Mouse (Mus musculus) ovary, postnatal 10 days (tissue): Measurements from ENCODE around the gene Selenok.

ENCODE experiments used
- DNase-seq: peaks from one replicate; pipeline ENCODE4 v3.0.0; 2022; ENCODE audit warnings: low spot score

Gene Selenok

GRCm38 (mm10) chr14:29968075-29968821 lies at the start of gene Selenok:
Gene Selenok (plus strand): TSS chr14:29968308.
- peak; percentile 70 for DNase-seq

- DNase-seq, result no peak
These were observed 39.1 kb upstream of the Selenok start for GRCm38 (mm10) chr14:29928966-29929365.

- no peak for DNase-seq
These were observed 32.6 kb upstream of the Selenok start for GRCm38 (mm10) chr14:29935516-29935915.

GRCm38 (mm10) chr14:29937466-29937865 lies 30.6 kb upstream of the Selenok start:
- DNase-seq, result no peak

- no peak for DNase-seq
These were observed 28.4 kb upstream of the Selenok start for GRCm38 (mm10) chr14:29939600-29940312.

GRCm38 (mm10) chr14:29940313-29940812 lies 27.7 kb upstream of the Selenok start:
- DNase-seq, result no peak

- no peak for DNase-seq
These were observed 27.2 kb upstream of the Selenok start for GRCm38 (mm10) chr14:29940877-29941276.

GRCm38 (mm10) chr14:29946761-29947309 lies 21.3 kb upstream of the Selenok start:
- no peak for DNase-seq

- no peak for DNase-seq
These were observed 17.3 kb upstream of the Selenok start for GRCm38 (mm10) chr14:29950805-29951204.

GRCm38 (mm10) chr14:29957393-29957792 lies 10.7 kb upstream of the Selenok start:
- DNase-seq, result no peak

- DNase-seq, result no peak
These were observed 497 bp upstream of the Selenok start for GRCm38 (mm10) chr14:29967611-29968010.

GRCm38 (mm10) chr14:29971446-29971845 lies 3.3 kb downstream of the Selenok start:
- no peak for DNase-seq

- no peak for DNase-seq
These were observed 3.9 kb downstream of the Selenok start for GRCm38 (mm10) chr14:29971993-29972392.

- no peak for DNase-seq
These were observed 8.8 kb downstream of the Selenok start for GRCm38 (mm10) chr14:29976927-29977326.

GRCm38 (mm10) chr14:29978254-29979204 lies 10.4 kb downstream of the Selenok start, which contains the start of gene Actr8:
Gene Actr8 (plus strand): TSS chr14:29978337.
- peak; percentile 95 for DNase-seq

GRCm38 (mm10) chr14:29980447-29981205 lies 12.5 kb downstream of the Selenok start:
- DNase-seq, result no peak

GRCm38 (mm10) chr14:29986096-29986495 lies 18.0 kb downstream of the Selenok start:
- DNase-seq, result no peak

GRCm38 (mm10) chr14:29987276-29987675 lies 19.2 kb downstream of the Selenok start:
- no peak for DNase-seq

- DNase-seq, result no peak
These were observed 19.6 kb downstream of the Selenok start for GRCm38 (mm10) chr14:29987739-29988138.

- no peak for DNase-seq
These were observed 20.2 kb downstream of the Selenok start for GRCm38 (mm10) chr14:29988337-29988736.

GRCm38 (mm10) chr14:29994976-29995375 lies 26.9 kb downstream of the Selenok start:
- DNase-seq, result no peak
